Mouse (Mus musculus): ENCODE measurements at regions not wholly inside any gene's neighbourhood (a gene's known extent, or its start where the extent isn't known, plus 50 kb on each side); places are given as distances from the start of the nearest gene placed in this dataset.

DNA sequence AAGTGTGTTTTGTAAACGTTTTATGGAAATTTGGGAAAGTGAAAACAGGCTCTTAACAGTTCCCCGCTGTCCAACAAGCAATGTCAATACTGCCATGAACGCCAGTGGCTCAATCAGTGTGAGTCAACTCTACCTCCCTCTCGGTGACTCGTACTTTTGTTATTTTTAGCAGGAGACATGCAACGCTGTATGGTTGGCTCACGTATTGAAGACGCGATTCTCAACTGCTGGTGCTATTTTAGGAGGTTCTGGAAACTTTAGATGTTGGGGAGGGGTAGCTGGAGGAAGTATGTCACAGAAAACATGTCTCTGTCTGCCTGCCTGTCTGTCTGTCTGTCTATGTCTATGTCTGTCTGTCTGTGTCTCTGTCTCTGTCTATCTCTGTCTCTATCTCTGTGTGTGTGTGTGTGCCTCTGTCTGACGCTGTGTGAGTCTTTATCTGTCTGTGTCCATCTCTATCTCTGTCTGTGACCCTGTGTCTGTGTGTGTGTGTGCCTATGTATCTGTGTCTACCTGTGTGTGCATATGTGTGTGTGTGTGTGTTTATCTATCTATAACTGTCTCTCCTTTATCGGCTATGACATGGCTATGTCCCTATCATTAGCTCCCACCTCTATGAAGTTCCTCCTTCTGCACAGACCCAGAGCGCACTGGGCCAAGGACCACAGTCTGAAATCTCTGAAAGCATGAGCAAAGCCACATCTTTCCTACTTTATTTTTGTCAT lies 283.9 kb upstream of the Runx1 start:
- TF ChIP-seq CTCF (IDR thresholded peaks at IDR 0.05; ENCODE audit: borderline replicate concordance, extremely low read depth, insufficient read depth, insufficient read length) = no peak
- TF ChIP-seq POLR2A (IDR thresholded peaks at IDR 0.05; ENCODE audit: borderline replicate concordance, extremely low read depth, insufficient read depth, insufficient read length, poor library complexity, severe bottlenecking) = no peak
- DNase-seq (ENCODE audit: low read depth) = no peak

DNA sequence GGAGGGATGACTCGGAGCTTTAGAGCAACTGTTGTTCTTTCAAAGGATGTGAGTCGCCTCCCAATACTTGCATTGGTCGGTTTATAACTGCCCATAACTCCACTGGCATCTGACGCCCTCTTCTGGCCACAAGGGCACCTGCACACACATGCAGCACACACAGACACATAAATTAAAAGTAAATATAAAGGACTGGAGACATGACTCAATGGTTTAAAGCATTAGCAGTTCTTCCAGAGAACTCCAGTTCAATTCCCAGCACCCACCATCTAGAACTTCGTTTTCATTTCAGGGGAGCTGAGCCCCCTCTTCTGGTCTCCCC lies 281.5 kb upstream of the Runx1 start:
- DNase-seq (ENCODE audit: low read depth) = no peak
- TF ChIP-seq POLR2A (IDR thresholded peaks at IDR 0.05; ENCODE audit: borderline replicate concordance, extremely low read depth, insufficient read depth, insufficient read length, poor library complexity, severe bottlenecking) (no peak), CTCF (IDR thresholded peaks at IDR 0.05; ENCODE audit: borderline replicate concordance, extremely low read depth, insufficient read depth, insufficient read length) (no peak)

DNA sequence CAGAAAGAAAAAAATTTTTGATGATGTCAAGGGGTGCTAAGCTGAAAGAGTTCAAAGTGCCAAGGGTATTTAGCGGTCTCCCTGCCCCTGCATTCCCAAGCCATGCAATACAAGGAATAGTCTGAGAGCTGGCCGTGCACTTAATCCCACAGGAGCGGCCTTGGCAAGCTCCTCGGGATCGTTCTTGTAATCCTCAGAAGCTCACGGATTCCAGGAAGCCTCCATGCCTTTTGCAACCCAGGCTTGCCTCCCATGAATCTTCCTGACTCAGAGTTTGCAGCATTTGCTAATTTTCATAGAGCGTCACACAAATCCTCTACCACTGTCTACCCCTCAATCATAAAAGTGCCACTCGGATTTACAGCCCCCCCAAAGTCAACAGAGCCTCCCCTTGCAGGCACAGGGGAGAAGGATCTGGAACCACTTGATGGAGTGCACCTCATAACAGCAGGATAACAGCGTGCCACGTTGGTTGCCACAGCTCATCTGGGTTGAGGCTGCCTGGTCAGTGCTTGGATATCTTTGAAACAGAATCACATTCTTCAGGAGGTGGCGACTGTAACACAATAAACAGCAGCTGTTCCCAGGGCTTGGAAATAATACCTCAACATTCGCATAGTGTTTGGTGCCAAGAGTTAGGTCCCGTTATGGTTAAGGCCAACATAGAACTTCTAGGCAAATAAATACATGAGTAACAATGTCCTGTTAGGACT lies 281.0 kb upstream of the Runx1 start:
- TF ChIP-seq POLR2A (IDR thresholded peaks at IDR 0.05; ENCODE audit: borderline replicate concordance, extremely low read depth, insufficient read depth, insufficient read length, poor library complexity, severe bottlenecking) (no peak), CTCF (IDR thresholded peaks at IDR 0.05; ENCODE audit: borderline replicate concordance, extremely low read depth, insufficient read depth, insufficient read length) (no peak)
- DNase-seq (ENCODE audit: low read depth) = no peak

DNA sequence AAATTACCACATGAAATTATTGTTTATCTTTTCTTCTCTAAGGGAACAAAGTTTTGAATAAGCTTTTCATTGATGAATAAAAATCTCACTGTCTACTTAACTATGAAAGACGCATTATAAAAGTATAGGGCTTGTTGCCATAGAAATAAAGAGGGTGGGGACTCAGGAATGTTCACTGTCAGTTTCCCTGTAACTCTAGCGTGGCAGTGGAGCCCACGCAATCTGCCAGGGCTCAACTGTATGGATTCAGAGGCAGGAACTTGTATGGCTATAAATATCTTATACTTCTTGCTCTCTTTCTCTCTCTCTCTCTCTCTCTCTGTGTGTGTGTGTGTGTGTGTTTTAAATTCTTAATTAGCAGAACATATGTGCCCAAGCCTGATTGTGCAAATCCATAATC lies 276.2 kb upstream of the Runx1 start:
- peak; percentile 26 for DNase-seq (ENCODE audit: low read depth)
- TF ChIP-seq CTCF (IDR thresholded peaks at IDR 0.05; ENCODE audit: borderline replicate concordance, extremely low read depth, insufficient read depth, insufficient read length) (no peak), POLR2A (IDR thresholded peaks at IDR 0.05; ENCODE audit: borderline replicate concordance, extremely low read depth, insufficient read depth, insufficient read length, poor library complexity, severe bottlenecking) (no peak)

DNA sequence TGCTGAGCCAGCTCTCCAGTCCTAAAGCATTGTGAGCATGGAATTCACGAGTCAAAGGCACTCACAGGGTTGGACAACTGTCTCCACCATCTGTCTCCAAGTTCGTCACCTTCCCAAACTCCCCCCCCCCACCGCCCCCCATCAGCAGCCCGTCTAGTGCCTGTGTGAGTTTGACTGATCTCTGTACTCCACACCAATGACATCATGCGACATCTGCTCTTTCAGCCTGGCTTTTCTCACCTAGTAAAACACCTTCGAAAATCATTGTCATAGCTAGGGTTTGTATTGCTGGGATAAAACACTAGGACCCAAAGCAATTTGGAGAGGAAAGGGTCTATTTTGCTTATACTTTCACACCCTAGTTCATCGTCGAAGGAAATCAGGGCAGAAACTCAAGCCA lies 272.1 kb upstream of the Runx1 start:
- no peak for TF ChIP-seq CTCF (IDR thresholded peaks at IDR 0.05; ENCODE audit: borderline replicate concordance, extremely low read depth, insufficient read depth, insufficient read length)
- TF ChIP-seq POLR2A (IDR thresholded peaks at IDR 0.05; ENCODE audit: borderline replicate concordance, extremely low read depth, insufficient read depth, insufficient read length, poor library complexity, severe bottlenecking) = no peak
- DNase-seq (ENCODE audit: low read depth) = peak; percentile 60

DNA sequence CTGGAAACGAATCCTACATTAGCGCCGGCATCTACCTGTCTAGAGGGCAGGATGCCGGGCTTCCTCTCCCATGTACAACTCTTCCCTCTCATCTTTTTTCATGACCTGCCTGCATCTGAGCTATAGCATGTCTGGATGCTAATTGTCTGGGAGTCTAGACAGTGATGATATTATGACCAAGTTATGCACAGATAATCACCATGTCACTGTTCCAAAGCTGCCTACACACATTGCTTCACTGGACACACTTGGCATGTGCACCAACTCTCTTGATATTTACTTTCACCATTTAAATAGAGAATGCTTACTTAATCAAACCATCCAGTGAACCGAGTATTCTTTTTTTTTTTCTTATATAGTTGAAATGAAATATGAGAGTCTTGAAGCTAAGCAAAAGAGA lies 270.2 kb upstream of the Runx1 start:
- no peak for DNase-seq (ENCODE audit: low read depth)
- no peak for TF ChIP-seq POLR2A (IDR thresholded peaks at IDR 0.05; ENCODE audit: borderline replicate concordance, extremely low read depth, insufficient read depth, insufficient read length, poor library complexity, severe bottlenecking)
- no peak for TF ChIP-seq CTCF (IDR thresholded peaks at IDR 0.05; ENCODE audit: borderline replicate concordance, extremely low read depth, insufficient read depth, insufficient read length)

DNA sequence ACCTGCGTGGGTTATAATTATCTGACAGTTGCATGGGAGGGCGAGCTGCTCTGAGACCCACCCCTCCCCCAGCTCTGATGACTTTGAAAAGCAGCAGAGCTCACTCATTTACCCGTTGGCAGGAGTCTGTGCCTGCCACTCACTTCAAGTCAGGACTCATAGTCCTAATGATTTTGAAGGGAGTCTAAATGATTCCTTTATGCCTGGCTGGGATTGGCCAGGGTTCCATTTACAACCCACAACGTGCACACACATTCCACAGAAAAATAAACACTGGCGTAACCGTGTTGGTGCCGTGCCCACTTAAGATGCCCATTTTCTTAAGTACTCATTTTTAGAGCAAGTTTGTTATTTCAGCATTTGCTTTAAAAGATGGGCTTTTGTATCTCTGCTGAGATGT lies 266.8 kb upstream of the Runx1 start:
- DNase-seq (ENCODE audit: low read depth) = peak; percentile 54
- TF ChIP-seq CTCF (IDR thresholded peaks at IDR 0.05; ENCODE audit: borderline replicate concordance, extremely low read depth, insufficient read depth, insufficient read length) = no peak
- TF ChIP-seq POLR2A (IDR thresholded peaks at IDR 0.05; ENCODE audit: borderline replicate concordance, extremely low read depth, insufficient read depth, insufficient read length, poor library complexity, severe bottlenecking) = no peak

DNA sequence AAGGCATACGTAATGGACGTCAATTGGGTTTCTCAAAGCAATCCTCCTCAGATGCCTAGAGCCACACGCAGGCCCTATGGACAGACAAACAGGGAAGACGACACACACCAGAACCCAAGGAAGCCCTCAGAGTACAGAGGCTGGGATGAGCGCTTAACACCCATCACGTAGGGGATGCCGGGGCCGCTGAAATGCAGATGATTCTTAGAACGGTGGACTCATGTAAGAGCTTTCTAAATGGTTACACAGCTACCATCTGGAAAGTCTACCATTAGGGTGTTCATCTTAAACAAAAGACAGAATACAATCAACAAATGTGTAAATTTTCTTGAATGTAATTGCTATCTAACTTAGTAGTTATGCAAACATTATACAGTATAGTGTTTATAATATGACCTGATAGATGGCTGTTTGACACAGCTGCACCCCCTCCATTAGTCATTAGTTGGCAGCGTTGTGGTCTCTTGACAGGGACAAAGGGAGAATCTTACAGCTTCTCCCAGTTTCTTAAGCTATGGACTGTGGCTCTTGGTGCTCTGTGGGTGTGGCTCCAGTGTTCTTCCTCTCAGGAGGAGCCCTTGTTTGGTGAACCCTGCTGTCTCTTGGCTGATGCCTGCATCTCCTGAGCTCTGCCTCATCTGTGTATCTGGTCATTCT lies 259.4 kb upstream of the Runx1 start:
- TF ChIP-seq POLR2A (IDR thresholded peaks at IDR 0.05; ENCODE audit: borderline replicate concordance, extremely low read depth, insufficient read depth, insufficient read length, poor library complexity, severe bottlenecking) (no peak), CTCF (IDR thresholded peaks at IDR 0.05; ENCODE audit: borderline replicate concordance, extremely low read depth, insufficient read depth, insufficient read length) (no peak)
- no peak for DNase-seq (ENCODE audit: low read depth)

DNA sequence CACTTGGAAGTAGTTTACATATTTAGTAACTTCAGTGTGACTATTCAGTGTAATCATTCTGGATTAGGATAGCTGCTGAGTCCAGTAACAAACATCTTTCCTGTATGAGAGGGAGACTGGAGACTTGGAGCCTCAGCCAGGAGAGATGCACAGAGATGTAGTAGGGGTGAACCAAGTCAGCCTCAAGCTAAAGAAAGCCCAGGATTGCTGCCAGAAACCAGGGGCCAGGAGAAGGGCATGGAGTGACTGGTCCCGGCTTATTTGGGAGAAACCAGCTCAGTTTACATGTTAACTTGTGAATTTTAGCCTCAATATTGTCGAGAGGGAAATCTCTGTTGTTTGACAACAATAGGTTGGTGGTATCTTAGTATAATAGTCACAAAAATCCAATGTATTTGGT lies 257.8 kb upstream of the Runx1 start:
- DNase-seq (ENCODE audit: low read depth) = no peak
- TF ChIP-seq CTCF (IDR thresholded peaks at IDR 0.05; ENCODE audit: borderline replicate concordance, extremely low read depth, insufficient read depth, insufficient read length) = no peak

DNA sequence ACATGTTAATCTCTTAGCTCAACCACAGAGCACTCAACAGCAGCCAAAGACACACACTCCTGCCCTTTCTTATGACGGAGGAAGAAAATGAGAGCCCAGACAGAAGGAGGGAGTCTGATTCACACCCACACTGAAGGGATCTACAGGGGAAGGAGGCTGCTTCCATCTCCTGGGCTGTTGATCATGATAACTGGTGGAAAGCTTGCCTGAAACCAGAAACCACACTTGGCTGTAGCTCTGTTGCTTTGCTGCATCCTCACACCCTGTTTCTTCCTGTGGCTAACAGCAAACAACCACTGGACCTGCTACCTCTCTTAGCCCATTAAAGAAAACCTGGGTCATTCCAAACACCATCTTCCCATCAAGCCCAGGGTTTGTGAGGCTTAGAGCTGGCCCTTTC lies 257.2 kb upstream of the Runx1 start:
- no peak for TF ChIP-seq POLR2A (IDR thresholded peaks at IDR 0.05; ENCODE audit: borderline replicate concordance, extremely low read depth, insufficient read depth, insufficient read length, poor library complexity, severe bottlenecking)
- TF ChIP-seq CTCF (IDR thresholded peaks at IDR 0.05; ENCODE audit: borderline replicate concordance, extremely low read depth, insufficient read depth, insufficient read length) = no peak
- no peak for DNase-seq (ENCODE audit: low read depth)

DNA sequence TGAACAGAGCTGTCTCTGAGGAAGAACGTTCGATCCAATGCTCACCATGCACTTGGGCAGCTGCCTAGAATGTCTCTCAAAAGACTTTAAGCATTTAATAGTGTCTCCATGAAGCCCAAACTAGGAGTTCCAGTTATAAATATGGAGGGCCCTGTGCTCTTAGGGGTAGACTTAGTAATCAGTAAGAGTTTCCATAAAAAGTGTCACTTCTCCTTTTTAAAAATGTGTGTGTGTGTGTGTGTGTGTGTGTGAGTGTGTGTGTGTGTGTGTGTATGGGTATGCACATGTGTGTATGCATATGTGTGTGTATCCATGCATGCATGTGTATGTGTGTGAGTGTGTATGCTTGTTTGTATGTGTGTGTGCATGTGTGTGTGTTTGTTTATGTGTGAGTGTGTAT lies 255.6 kb upstream of the Runx1 start:
- no peak for DNase-seq (ENCODE audit: low read depth)
- no peak for TF ChIP-seq CTCF (IDR thresholded peaks at IDR 0.05; ENCODE audit: borderline replicate concordance, extremely low read depth, insufficient read depth, insufficient read length)
- no peak for TF ChIP-seq POLR2A (IDR thresholded peaks at IDR 0.05; ENCODE audit: borderline replicate concordance, extremely low read depth, insufficient read depth, insufficient read length, poor library complexity, severe bottlenecking)

All from brain, embryonic 14.5 days (tissue).